Mouse (Mus musculus) midbrain, embryonic 15.5 days (tissue): ENCODE measurements around the gene Kdm2b. TPM values are rescaled to one million over a fixed set of nuclear protein-coding genes. Genes with fewer than 3 reads are reported as not detected.

Experiments used
- ATAC-seq: fragments of 200-750 bp; cut with Nextera tagmentation; replicated peaks from 2 replicates; pipeline ENCODE4 v1.8.0; 2017; ENCODE audit warnings: moderate TSS enrichment
- H3K27ac ChIP-seq: fragments of 300-500 bp; sonication (generic); 2 replicates; pipeline ENCODE4 v1.5.1; 2015; ENCODE audit warnings: mild to moderate bottlenecking, inconsistent platforms
- H3K27me3 ChIP-seq: fragments of 300-500 bp; sonication (generic); replicated peaks from 2 replicates; pipeline ENCODE4 v1.6.1; 2015; ENCODE audit warnings: inconsistent platforms
- H3K36me3 ChIP-seq: fragments of 300-500 bp; sonication (generic); replicated peaks from 2 replicates; pipeline ENCODE4 v1.6.1; 2015; ENCODE audit warnings: inconsistent platforms
- H3K4me1 ChIP-seq: fragments of 300-500 bp; sonication (generic); 2 replicates; pipeline ENCODE4 v1.6.1; 2015; ENCODE audit warnings: inconsistent platforms
- H3K4me2 ChIP-seq: fragments of 300-500 bp; sonication (generic); 2 replicates; pipeline ENCODE4 v1.6.1; 2015; ENCODE audit warnings: inconsistent platforms, mild to moderate bottlenecking, moderate library complexity
- H3K4me3 ChIP-seq: fragments of 300-500 bp; sonication (generic); 2 replicates; pipeline ENCODE4 v1.5.1; 2015; ENCODE audit warnings: mild to moderate bottlenecking, inconsistent platforms
- H3K9ac ChIP-seq: fragments of 300-500 bp; sonication (generic); 2 replicates; pipeline ENCODE4 v1.6.1; 2015; ENCODE audit warnings: mild to moderate bottlenecking, inconsistent platforms
- H3K9me3 ChIP-seq: fragments of 300-500 bp; sonication (generic); 2 replicates; pipeline ENCODE4 v1.6.1; 2016; ENCODE audit warnings: inconsistent platforms
- WGBS: fragments of 180-500 bp; shearing (Covaris S2); methylation state at CpG from one replicate; pipeline ENCODE4 v1.1.7; 2015; ENCODE audit warnings: mixed read lengths; 5-methylcytosine and 5-hydroxymethylcytosine counted together
- polyA plus RNA-seq: library from polyadenylated mRNA; unstranded; fragments of >200 nt; fragmentation: Nextera tagmentation; extraction: Ambion mirVana; gene quantifications from 2 replicates; pipeline ENCODE4 v1.2.1, GENCODE M21; 2015

Gene Kdm2b
- polyA plus RNA-seq, 1 experiment from 2014 or later = 123 TPM

DNA sequence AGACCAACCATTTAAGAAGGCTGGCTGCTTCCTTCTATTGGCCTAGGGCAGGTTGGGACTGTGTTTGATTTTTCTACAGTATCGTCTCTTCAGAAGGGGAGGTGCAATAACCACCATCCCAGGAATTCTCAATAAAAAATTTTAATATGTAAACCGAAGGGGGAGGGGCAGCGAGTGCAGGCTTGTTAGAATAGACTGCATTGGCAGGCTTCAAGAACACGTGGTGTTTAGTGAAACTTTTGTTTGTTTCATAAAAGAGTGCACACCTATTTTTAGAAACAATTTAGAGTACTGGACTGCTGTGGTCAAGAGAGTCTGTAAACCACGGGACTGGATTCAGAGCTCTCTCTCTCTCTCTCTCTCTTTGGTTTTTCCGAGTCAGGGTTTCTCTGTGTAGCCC, 33.4 kb upstream of the Kdm2b start:
- Histone ChIP-seq H3K27ac (no peak overlapping the region), H3K36me3 (no peaks in the 10 kb centered on the region), H3K27me3 (no peaks in the 10 kb centered on the region), H3K4me3 (no peak overlapping the region), H3K9ac (no peak overlapping the region), H3K9me3 (no peaks in the 10 kb centered on the region), H3K4me2 (no peak overlapping the region), H3K4me1 (peaks cover 21% of the 10 kb centered on the region)
- 85% methylated on average over 6 of the region's 6 CpGs for WGBS
- no peak for ATAC-seq

DNA sequence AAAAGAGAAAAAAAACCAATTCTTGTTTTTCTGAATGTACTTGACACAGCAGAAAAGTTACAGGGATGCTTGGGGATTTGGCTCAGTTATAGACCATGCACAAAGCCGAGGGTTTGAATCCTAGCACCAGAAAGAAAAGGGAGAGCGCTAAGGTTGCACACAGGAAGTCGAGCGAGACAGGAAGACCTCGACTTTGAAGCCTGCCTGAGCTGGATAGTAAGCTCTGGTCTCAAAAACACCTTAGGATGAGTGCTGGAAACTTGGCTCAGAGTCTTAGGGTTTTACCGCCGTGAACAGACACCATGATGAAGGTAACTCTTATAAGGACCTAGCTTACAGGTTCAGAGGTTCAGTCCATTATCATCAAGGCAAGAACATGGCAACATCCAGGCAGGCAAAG, 31.8 kb upstream of the Kdm2b start:
- Histone ChIP-seq H3K4me2 (no peak overlapping the region), H3K27ac (no peak overlapping the region)
- WGBS = 86% methylated on average over 7 of the region's 7 CpGs

DNA sequence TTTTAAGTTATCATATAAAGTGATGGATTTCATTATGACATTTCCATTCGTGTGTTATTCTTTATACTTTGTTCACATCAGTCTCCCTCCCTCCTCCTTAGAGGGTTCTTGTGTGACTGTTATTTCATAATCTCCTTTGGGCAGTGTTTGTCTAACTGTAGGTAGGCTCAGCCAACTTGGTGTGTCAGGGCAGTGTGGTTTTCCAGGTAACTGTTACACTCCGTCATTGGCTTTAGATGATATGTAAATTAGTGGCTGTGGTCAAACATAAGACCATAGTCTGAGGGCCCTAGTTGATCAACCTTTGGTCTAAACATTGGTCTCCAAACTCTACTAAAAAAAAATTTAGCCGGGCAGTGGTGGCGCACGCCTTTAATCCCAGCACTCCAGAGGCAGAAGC, 30.8 kb upstream of the Kdm2b start:
- WGBS = 84% methylated on average over 5 of the region's 5 CpGs
- H3K9ac ChIP-seq = no peak overlapping the region
- ATAC-seq = no peak
- 0 out of 2 replicates have a peak overlapping the region, but pooled peaks have one; percentile 16 for H3K27ac ChIP-seq
- H3K4me2 ChIP-seq = no peak overlapping the region
- H3K27me3 ChIP-seq = no peaks in the 10 kb centered on the region
- H3K36me3 ChIP-seq = no peaks in the 10 kb centered on the region
- H3K9me3 ChIP-seq = no peaks in the 10 kb centered on the region
- peaks cover 32% of the 10 kb centered on the region for H3K4me1 ChIP-seq
- H3K4me3 ChIP-seq = no peak overlapping the region

More for the DNA sequence above, 31.8 kb upstream of the Kdm2b start:
- Histone ChIP-seq H3K4me3 (no peak overlapping the region), H3K4me1 (peaks cover 22% of the 10 kb centered on the region), H3K27me3 (no peaks in the 10 kb centered on the region), H3K9me3 (no peaks in the 10 kb centered on the region), H3K9ac (no peak overlapping the region), H3K36me3 (no peaks in the 10 kb centered on the region)
- no peak for ATAC-seq

DNA sequence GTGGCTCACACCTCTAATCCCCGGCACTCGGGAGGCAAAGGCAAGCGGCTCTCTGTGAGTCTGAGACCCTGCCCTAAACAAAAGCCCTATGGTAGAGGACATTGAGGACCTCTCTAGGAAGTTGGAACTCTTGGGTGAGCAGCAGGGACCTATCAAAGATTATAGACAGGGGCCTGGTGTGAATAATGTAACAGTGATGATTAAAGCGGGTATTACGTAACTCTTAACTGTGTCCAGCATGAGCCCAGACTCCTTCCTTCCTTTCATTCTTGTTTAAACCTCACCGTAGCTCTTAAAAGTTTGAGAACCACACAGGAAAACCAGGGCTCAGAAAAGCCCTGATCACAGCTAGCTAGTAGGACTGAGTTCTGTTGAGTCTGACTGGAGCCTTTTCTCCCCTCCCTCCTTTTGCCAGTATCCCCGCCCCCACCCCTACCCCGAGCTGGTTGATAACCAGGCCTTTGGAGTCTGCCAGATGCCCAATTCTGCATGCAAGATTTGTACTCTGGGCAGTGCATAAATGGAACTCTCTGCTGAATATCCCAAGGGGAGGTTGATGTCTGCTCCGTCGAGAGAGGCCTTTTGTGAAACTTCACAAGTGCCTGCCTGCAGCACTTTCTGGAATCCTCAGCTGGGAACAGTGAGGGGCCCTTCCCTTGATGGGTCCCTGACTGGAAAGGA, 29.9 kb upstream of the Kdm2b start:
- H3K27ac ChIP-seq = peak overlapping the region; percentile 70
- no peaks in the 10 kb centered on the region for H3K36me3 ChIP-seq
- 30% methylated on average over 10 of the region's 10 CpGs for whole genome bisulfite sequencing
- peaks cover 35% of the 10 kb centered on the region for H3K4me1 ChIP-seq
- no peak overlapping the region for H3K9ac ChIP-seq
- 0 out of 2 replicates have a peak, but pooled peaks have one; percentile 21 for ATAC-seq
- H3K27me3 ChIP-seq = no peaks in the 10 kb centered on the region
- no peak overlapping the region for H3K4me2 ChIP-seq
- no peak overlapping the region for H3K4me3 ChIP-seq
- no peaks in the 10 kb centered on the region for H3K9me3 ChIP-seq

DNA sequence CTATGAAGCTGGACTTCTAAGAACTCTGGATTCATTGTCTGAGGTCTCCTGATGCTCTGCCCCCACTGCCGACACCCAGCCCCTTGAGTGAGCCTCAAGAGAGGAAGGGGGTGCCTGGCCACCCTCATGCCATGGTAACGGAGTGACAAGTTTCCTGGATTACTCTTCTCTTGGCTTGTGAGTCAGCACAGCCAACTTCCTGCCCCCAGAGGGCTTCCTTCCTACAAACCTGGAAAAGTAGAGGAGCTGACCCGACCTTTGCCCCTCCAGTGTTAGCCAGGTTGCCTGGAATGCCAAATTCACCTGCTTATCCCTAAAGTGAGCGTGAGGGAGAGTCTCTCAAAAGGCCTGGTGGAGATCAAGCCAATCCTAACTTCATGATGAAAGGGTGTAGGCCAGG, 27.9 kb upstream of the Kdm2b start:
- H3K27me3 ChIP-seq = no peaks in the 10 kb centered on the region
- no peaks in the 10 kb centered on the region for H3K36me3 ChIP-seq
- no peaks in the 10 kb centered on the region for H3K9me3 ChIP-seq
- H3K4me1 ChIP-seq = peaks cover 37% of the 10 kb centered on the region
- no peak overlapping the region for H3K27ac ChIP-seq
- H3K4me3 ChIP-seq = no peak overlapping the region
- no peak for ATAC-seq
- no peak overlapping the region for H3K4me2 ChIP-seq
- H3K9ac ChIP-seq = no peak overlapping the region
- whole genome bisulfite sequencing = 85% methylated on average over 4 of the region's 4 CpGs

DNA sequence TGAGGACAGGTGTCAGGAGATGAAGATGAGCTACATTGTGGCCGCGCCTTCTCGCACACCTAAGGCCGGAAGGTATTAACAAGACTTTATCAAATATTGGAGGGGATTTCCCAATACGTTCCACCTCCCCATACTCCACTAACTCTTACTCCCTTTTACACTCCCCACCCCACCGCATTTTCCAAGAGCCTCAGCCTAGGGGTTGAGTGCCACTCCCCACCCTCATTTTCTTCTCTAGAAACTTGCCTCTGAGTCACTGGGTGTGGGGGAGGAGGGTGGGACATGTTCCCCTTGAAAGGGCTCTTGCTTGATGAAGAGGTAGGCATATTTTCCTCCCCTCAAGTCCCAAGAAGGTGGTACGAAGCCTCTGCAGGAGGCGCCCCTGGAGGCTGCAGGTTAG, 26.3 kb upstream of the Kdm2b start:
- ATAC-seq = no peak
- 18% methylated on average over 8 of the region's 8 CpGs for WGBS

DNA sequence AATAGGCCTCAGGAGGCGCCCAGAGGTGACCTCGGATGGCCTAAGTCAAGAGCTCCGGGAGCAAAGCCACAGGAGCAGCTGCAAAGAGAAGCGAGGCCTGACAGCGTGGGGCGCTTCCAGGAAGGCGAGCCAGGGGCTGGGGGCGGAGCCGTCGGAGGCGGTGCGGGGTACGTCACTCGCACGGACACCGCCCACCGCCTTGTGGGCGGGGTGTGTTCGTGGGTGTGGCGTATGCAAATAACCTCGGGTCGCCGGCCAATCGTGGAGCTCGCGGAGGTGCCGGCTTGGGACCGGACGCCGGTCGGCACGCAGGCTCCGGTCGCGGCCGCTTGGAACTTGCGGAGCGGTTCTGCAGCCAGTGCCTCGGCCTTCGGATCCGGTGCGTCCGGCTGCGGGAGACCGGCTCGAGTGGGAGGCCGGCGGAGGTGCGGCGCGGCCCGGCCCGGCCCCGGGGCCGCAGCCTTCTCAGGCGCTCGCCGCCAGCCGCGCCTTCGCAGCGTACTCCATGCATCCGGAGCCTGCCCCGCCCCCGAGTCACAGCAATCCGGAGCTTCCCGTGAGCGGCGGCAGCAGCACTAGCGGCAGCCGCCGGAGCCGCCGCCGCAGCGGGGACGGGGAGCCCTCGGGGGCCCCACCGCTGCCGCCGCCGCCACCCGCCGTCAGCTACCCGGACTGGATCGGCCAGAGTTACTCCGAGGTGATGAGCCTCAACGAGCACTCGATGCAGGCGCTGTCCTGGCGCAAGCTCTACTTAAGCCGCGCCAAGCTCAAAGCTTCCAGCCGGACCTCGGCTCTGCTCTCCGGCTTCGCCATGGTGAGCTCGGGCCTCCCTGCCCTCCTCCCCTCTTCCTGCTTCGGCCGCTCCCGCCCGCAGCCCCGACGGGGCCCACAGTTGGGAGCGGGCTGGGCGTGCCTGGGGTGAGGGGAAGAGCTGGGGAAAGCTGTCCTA, 25.4 kb upstream of the Kdm2b start, which contains the start of gene Orai1:
Gene Orai1 (plus strand): TSS at position 322 of the 949 bp plus-strand sequence.
- no peaks in the 10 kb centered on the region for H3K36me3 ChIP-seq
- H3K4me3 ChIP-seq = peak within 1 kb of the TSS; percentile 56
- no peaks in the 10 kb centered on the region for H3K27me3 ChIP-seq
- peaks cover 36% of the 10 kb centered on the region for H3K4me1 ChIP-seq
- no peaks in the 10 kb centered on the region for H3K9me3 ChIP-seq
- peak; percentile 95 for ATAC-seq
- H3K4me2 ChIP-seq = peak within 1 kb of the TSS; percentile 67
- WGBS = under 1% methylated on average over 92 of the region's 106 CpGs
- peak within 1 kb of the TSS; percentile 93 for H3K27ac ChIP-seq
- peak within 1 kb of the TSS; percentile 66 for H3K9ac ChIP-seq

More for the DNA sequence above, 26.3 kb upstream of the Kdm2b start:
- Histone ChIP-seq H3K9me3 (no peaks in the 10 kb centered on the region), H3K4me2 (peak overlapping the region; percentile 67), H3K9ac (peak overlapping the region; percentile 66; the same call in 1 of the 2 replicates), H3K36me3 (no peaks in the 10 kb centered on the region), H3K4me1 (peaks cover 37% of the 10 kb centered on the region), H3K27me3 (no peaks in the 10 kb centered on the region), H3K4me3 (peak overlapping the region; percentile 56), H3K27ac (peak overlapping the region; percentile 93)

DNA sequence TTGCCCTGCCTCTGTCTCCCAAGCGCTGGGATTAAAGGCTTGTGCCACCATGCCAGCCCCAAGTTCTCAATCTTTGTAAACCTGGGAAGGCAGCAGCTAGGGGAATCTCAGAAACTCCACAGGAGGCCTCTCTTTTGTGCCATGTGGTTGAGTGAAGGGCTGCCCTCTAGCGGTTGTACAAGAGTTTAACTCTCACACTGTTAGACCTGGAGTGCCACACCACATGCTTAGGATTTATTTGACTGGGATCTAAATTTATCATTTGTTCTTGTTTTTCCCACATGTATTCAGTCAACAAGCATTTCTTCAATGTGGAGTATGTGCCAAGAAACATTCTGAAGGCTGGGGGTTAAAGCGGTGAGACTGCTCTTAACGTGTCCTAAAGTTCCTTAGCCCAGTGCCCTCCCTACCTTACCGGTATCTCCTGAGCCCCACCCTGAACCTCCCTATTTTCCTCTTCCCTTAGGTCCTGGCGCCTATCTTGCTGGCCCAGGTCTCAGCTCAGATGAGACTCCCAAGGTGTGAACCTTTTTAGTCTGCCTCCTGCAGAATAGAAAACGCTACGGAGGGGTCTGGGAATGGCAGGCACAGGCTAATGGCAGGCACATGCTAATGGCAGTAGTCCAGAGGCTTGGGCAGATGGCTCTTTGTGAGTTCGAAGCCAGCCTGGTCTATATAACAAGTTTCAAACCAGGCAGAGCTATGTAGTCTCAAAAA, 24.1 kb upstream of the Kdm2b start:
- Histone ChIP-seq H3K4me1 (peaks cover 23% of the 10 kb centered on the region), H3K4me2 (no peak overlapping the region), H3K9me3 (no peaks in the 10 kb centered on the region), H3K27ac (peak overlapping the region; percentile 93; the same call in 1 of the 2 replicates), H3K4me3 (no peak overlapping the region), H3K27me3 (no peaks in the 10 kb centered on the region), H3K9ac (no peak overlapping the region), H3K36me3 (no peaks in the 10 kb centered on the region)
- WGBS = 61% methylated on average over 9 of the region's 9 CpGs
- no peak for ATAC-seq

DNA sequence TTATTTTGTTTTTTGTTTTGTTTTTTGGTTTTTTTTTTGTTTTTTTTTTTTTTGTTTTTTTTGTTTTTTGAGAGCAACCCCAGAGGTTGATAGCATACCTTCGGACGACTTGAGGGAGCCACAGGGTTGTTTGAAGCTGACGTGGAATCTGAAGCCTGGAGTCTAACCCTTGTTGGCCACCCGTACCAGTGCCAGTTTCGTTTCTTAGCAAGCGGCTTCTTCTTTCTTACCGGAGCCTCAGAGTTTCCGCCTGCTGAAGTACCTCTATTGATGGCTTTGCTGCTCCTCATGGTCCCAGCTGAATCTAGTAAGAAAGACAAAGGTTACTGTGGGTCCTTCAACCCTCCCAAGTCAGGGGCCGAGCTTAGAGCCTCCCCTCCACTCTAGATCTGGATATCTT, 22.1 kb upstream of the Kdm2b start:
- Histone ChIP-seq H3K27ac (no peak overlapping the region), H3K36me3 (no peaks in the 10 kb centered on the region), H3K4me3 (no peak overlapping the region), H3K4me1 (peaks cover 16% of the 10 kb centered on the region), H3K9ac (no peak overlapping the region), H3K4me2 (no peak overlapping the region), H3K27me3 (no peaks in the 10 kb centered on the region), H3K9me3 (no peaks in the 10 kb centered on the region)
- no peak for ATAC-seq
- WGBS = 93% methylated on average over 9 of the region's 9 CpGs

DNA sequence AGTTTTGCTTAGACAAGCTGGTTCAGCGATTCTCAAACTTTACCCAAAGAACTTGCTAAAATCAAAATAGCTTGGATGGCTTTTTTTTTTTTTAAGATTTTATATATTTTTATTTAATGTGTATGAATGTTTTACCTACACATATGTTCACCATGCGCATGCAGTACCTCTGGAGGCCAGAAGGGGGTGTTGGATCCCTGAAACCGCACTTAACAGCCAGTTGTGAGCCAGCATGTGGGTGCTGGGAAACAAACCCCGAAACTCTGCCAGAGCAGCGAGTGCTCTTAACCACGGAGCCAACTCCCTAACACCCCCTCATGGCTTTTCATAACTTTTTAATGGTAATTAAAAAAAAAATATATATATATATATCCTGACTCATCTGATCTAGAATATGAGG, 21.2 kb upstream of the Kdm2b start:
- Histone ChIP-seq H3K36me3 (no peaks in the 10 kb centered on the region), H3K27me3 (no peaks in the 10 kb centered on the region), H3K4me3 (no peak overlapping the region), H3K9ac (no peak overlapping the region), H3K4me2 (no peak overlapping the region), H3K4me1 (peaks cover 9% of the 10 kb centered on the region), H3K9me3 (no peaks in the 10 kb centered on the region), H3K27ac (no peak overlapping the region)
- 93% methylated on average over 6 of the region's 6 CpGs for WGBS
- ATAC-seq = no peak

DNA sequence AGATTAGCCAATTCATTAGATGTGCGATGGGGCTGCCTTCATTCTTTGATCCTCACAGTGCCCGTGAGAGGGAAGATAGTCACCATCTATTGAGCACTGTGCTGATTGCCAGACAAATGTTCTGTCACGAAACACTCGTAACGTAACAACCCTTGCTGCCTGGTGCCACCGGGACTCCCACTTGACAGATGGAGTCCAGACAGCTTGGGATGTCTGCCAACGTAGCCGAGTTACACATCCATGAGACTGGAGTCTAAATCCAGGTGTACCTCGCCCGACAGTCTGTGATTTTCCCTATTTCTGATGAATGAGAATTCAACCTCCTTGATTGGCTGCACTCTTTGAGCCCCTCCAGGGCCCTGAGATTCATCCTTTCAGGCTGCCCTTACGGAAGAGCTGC, 20.2 kb upstream of the Kdm2b start:
- no peaks in the 10 kb centered on the region for H3K36me3 ChIP-seq
- no peak for ATAC-seq
- H3K4me1 ChIP-seq = peaks cover 4% of the 10 kb centered on the region
- no peaks in the 10 kb centered on the region for H3K9me3 ChIP-seq
- no peak overlapping the region for H3K27ac ChIP-seq
- no peaks in the 10 kb centered on the region for H3K27me3 ChIP-seq
- H3K4me3 ChIP-seq = no peak overlapping the region
- H3K9ac ChIP-seq = no peak overlapping the region
- no peak overlapping the region for H3K4me2 ChIP-seq
- WGBS = 60% methylated on average over 11 of the region's 11 CpGs
